Mouse (Mus musculus) kidney, adult 18-20 months (tissue): ENCODE results near the gene Tax1bp3.

ENCODE experiments used
- DNase-seq: peaks from one replicate; pipeline ENCODE4 v3.0.0; 2021

Gene Tax1bp3

GRCm38 (mm10) chr11:73176608-73177508 is at the start of gene Tax1bp3, which contains the start of gene Emc6:
TSS of gene Tax1bp3 (plus strand) at chr11:73177083.
TSS of gene Emc6 (minus strand) at chr11:73177037.
- DNase-seq: peak; percentile 94

- peak; percentile 48 for DNase-seq
These were observed 45.9 kb upstream of the Tax1bp3 start for GRCm38 (mm10) chr11:73131020-73131419.

GRCm38 (mm10) chr11:73132999-73133398 is 43.9 kb upstream of the Tax1bp3 start:
- no peak for DNase-seq

GRCm38 (mm10) chr11:73134222-73134621 is 42.7 kb upstream of the Tax1bp3 start:
- DNase-seq: no peak

- no peak for DNase-seq
These were observed 40.3 kb upstream of the Tax1bp3 start for GRCm38 (mm10) chr11:73136587-73136986.

- DNase-seq: no peak
These were observed 39.8 kb upstream of the Tax1bp3 start for GRCm38 (mm10) chr11:73137116-73137515.

- peak; percentile 93 for DNase-seq
These were observed 39.0 kb upstream of the Tax1bp3 start, which contains the start of gene Haspin for GRCm38 (mm10) chr11:73137591-73138501. TSS of gene Haspin (minus strand) at chr11:73138294.

- peak; percentile 52 for DNase-seq
These were observed 32.6 kb upstream of the Tax1bp3 start for GRCm38 (mm10) chr11:73144261-73144681.

GRCm38 (mm10) chr11:73146026-73146974 is 30.6 kb upstream of the Tax1bp3 start:
- DNase-seq: peak; percentile 49

- DNase-seq: no peak
These were observed 29.9 kb upstream of the Tax1bp3 start for GRCm38 (mm10) chr11:73146975-73147365.

GRCm38 (mm10) chr11:73148209-73148608 is 28.7 kb upstream of the Tax1bp3 start:
- DNase-seq: no peak

- no peak for DNase-seq
These were observed 21.8 kb upstream of the Tax1bp3 start for GRCm38 (mm10) chr11:73155071-73155470.

GRCm38 (mm10) chr11:73159957-73160810 is 16.7 kb upstream of the Tax1bp3 start, which contains the start of gene P2rx5:
TSS of gene P2rx5 (plus strand) at chr11:73160421.
- peak; percentile 74 for DNase-seq

- peak; percentile 62 for DNase-seq
These were observed 16.1 kb upstream of the Tax1bp3 start for GRCm38 (mm10) chr11:73160811-73161200.

GRCm38 (mm10) chr11:73161616-73162015 is 15.3 kb upstream of the Tax1bp3 start:
- no peak for DNase-seq

GRCm38 (mm10) chr11:73162284-73162683 is 14.6 kb upstream of the Tax1bp3 start:
- DNase-seq: no peak

GRCm38 (mm10) chr11:73168071-73168470 is 8.8 kb upstream of the Tax1bp3 start:
- DNase-seq: peak; percentile 61

- DNase-seq: peak; percentile 57
These were observed 8.3 kb upstream of the Tax1bp3 start for GRCm38 (mm10) chr11:73168576-73168975.

- DNase-seq: peak; percentile 78
These were observed 7.7 kb upstream of the Tax1bp3 start for GRCm38 (mm10) chr11:73169231-73169630.

GRCm38 (mm10) chr11:73172186-73172585 is 4.7 kb upstream of the Tax1bp3 start:
- peak; percentile 88 for DNase-seq

GRCm38 (mm10) chr11:73175612-73176011 is 1.3 kb upstream of the Tax1bp3 start:
- DNase-seq: peak; percentile 80
